Mouse (Mus musculus) small intestine, adult 2 months (tissue): Measurements from ENCODE around the gene Vegfc.

Experiments
- CTCF ChIP-seq: fragments of 200-500 bp; IDR thresholded peaks from 2 replicates; pipeline ENCODE4 v1.5.1; 2012; ENCODE audit warnings: low read depth, mild to moderate bottlenecking, control low read depth, inconsistent platforms, low read length, moderate library complexity, mixed read lengths; ENCODE audit not compliant: insufficient replicate concordance, insufficient read length; ENCODE audit errors: extremely low read depth
- POLR2A ChIP-seq: fragments of 200-500 bp; IDR thresholded peaks from 2 replicates; pipeline ENCODE4 v1.6.1; 2012; ENCODE audit warnings: low read depth, mild to moderate bottlenecking, control low read depth, inconsistent platforms, low read length, moderate library complexity

DNA sequence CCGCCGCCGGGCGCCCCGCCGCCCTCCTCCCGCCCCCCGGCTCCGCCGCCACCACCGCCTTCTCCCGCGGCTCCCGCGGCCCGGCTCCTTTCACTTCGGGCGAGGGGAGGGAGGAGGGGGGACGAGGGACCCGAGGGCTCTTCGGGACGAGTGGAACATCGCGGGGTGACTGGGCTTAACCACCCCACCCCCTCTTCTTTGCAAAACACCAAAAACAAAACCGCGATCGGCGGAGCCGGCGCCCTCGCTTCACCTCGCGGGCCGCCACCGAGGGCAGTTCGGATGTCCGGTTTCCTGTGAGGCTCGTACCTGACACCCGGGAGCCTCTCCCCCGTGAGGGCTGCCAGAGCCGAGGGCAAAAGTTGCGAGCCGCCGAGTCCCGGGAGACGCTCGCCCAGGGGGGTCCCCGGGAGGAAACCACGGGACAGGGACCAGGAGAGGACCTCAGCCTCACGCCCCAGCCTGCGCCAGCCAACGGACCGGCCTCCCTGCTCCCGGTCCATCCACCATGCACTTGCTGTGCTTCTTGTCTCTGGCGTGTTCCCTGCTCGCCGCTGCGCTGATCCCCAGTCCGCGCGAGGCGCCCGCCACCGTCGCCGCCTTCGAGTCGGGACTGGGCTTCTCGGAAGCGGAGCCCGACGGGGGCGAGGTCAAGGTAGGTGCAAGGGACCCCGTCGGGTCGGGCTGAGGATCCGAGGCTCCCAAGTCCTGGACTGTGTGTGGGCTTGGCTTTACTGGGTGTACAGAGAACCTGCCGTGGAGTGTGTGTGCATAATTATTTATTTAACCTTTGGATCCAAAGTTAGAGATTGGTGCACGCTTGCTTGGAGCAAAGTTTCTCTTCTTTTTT is at the start of gene Vegfc:
- TF ChIP-seq CTCF (no peak), POLR2A (peak; percentile 54; the same call in 1 of the 2 replicates)
